Mouse (Mus musculus): ENCODE results near the gene Htr6.

DNA sequence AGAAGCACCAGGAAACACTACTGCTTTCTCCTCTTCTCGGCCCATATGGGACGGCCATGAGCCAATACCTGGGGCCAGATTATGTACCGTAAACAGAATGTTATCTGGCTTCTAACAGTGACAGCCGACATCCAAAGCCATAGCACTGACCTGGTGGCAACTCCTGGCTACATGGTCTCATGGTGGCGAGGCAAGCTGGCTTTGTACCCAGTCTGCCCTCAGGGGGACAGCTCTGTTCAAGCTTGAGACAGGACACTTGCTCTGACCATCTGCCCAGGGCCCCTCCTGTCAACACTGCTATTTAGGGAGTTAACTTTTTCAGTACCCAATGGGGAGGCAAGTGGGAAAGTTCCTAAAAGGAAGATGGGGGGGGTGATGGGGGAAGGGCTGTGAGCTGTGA is 18.1 kb downstream of the Htr6 start:
- TF ChIP-seq CTCF (IDR thresholded peaks at IDR 0.05; ENCODE audit: control insufficient read depth, insufficient read depth, insufficient replicate concordance, low read depth, low read length) (no peak), POLR2A (IDR thresholded peaks at IDR 0.05; ENCODE audit: control insufficient read depth, low read depth, low read length) (no peak)

Data from testis, adult 2 months (tissue).